Mouse (Mus musculus): ENCODE data around the gene Plekhg1. TPM values are rescaled to one million over a fixed set of nuclear protein-coding genes. Genes with fewer than 3 reads are reported as not detected.

Gene Plekhg1
- polyA plus RNA-seq, 1 experiment: 1.1 TPM

DNA sequence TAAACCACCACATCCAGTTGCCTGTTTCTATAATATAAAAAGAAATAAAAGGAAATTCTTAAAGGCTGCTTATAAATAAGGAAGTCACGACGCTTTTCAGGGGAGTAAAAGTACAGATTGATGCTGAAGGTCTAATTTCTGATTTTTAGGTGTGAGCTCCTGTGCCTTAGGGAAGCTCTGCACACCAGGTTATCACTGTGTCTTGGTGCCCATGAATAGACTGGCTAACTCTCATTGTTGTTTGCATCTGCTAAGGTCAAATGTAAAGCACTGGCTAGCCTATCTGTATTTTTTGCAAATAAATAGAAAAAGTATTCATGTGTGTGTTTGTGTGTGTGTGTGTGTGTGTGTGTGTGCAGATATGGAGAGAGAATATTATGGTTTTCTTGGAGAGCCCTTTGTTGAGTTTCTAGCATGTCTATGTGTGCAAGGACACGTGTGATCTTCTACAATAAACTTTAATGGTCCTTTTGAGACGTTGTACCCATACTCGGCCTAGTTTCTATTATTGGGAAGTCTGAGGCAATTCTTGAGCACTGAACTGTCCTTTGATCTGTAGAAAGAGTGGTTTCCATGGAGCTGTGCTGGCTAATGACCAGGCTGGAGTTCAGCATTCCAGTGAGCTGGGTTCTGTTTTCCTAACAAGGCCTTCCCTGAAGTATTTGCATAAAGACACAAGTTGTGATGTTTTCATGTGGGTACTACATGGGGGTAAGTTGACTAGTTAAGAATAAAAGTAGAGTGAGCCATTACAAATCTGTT is 79.0 kb downstream of the Plekhg1 start:
- no peak for DNase-seq (ENCODE audit: low read depth, low spot score)
- WGBS: 44% methylated on average over 5 of the region's 5 CpGs

DNA sequence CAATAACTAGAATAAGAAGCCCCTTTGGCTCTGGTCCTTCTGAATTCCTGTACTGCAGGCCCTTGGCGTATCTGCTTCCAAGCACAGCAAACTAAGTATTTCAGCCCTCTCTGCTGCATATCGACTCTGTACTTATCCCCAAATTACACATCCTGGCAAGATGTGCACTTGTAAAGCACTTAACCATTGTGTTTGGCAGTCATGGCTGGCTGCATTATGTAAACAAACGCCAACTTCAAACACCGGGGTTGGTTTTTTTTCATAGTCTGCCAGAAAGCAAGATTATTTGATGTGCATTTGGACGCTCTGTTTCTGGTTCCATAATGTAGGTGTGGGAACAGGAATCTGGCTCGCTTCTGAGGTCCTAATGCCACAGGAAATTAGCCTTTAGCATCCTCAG is 83.7 kb downstream of the Plekhg1 start:
- 29% methylated on average over 6 of the region's 6 CpGs for WGBS
- no peak for DNase-seq (ENCODE audit: low read depth, low spot score)

DNA sequence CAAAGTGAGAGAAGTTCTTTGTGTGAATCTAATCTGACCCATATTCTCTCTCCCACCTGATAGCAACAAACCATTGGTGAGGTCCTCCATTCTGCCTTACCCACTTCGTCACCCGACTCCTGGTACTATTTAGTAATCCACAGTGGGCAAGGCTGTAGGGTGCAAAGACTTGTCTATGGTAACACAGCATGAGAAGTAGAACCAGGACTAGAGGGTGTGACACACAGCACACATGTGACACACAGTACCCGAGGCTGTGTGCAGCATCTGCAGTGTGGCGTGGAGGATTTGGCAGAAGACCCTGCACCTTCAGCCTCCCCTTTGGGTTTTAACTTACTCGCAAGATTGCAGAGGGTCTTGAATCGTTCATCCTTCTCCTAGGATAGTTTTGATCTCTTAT is 85.9 kb downstream of the Plekhg1 start:
- DNase-seq (ENCODE audit: low read depth, low spot score): no peak
- 87% methylated on average over 6 of the region's 6 CpGs for WGBS

DNA sequence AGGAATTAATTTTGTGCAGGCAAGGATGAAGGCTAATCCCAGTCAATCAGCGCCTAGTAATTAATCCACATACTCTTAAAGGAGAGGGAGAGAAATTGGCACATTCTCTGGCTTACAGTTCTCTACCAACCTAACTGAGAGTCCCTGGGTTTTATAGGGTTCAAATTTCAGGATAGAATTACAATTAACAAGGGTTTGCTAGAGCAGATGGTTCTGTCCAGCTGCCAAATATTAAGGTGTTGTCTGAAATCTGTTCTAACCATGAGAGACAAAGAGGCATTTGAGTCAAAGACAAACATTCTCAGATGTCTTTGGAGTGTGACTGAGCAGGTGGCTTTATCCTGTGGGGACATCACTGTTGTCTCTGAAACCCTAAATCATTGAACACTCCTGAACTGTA is 87.2 kb downstream of the Plekhg1 start:
- WGBS: 56% methylated on average over 1 of the region's 1 CpGs
- no peak for DNase-seq (ENCODE audit: low read depth, low spot score)

DNA sequence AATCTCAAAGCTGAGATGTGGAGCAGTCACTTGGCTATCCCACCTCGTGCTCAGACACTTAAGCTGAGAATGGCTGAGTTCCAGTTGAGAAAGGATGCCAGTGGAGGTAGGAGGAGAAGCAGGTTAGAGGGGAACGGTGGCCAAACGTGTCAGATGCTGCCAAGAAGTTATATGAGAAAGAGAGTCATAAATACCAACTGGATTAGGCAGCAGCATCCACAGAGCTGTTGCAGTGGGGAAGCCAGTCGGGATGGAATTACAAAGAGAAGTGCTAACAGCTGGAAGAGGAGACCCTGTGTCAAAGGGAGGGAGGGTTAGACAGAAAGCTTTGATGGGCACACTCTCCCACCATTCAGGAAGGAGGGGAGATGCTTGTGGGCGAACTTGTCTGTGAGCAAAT is 89.3 kb downstream of the Plekhg1 start:
- no peak for DNase-seq (ENCODE audit: low read depth, low spot score)
- 16% methylated on average over 5 of the region's 5 CpGs for whole genome bisulfite sequencing

DNA sequence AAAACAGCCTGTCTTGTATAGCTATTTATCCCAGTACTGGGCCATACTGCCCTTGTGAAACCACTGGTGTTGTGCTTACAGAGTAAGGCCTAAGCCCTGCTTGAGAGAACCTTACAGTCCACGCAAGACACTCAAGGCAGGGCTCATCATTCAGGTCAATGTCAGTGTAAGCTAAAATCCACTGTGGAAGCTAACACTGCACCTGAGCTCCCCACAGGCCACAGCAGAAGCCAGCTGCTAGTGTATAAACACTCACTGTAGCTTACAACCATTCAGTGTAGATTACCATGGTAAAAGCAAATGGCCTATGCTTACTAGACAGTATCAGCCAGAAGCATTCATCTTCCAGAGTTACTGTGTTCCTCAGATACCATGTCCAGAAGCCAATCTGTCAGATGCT is 90.5 kb downstream of the Plekhg1 start:
- 94% methylated on average over 1 of the region's 1 CpGs for WGBS
- DNase-seq (ENCODE audit: low read depth, low spot score): no peak

DNA sequence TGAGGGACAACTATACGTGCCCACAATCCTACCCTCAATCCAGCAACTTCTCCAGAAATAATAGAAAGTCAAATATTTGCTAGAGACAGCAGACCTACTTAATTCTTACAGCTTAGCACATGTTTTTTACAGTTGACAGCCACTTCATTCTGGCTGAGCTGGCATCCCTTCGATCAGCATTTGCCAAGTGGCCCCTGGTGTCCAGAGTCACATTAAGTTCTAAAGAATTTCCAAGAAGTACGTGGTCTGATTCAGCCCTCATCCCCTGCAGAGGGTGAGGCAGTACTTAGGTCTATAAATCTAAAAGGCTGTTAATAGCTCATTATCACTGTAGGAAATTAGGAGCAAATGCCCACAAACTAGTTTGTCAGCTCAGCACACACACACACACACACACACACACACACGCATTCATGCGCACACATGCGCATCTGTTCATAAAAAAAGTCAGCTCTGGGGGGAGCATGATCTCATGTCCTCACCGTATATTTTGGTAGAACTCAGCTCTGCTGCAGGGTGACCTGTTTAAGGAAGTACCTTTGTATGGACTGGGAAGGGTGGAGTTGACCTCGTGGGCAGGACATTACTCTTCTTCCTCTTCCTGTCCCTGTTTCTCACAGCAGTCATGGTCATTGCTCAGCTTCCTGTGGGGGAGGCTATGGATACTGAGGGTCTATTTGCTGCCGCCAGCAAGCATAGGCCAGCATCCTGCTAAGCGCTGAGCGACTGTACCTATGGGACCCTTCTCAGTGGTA is 91.6 kb downstream of the Plekhg1 start:
- 72% methylated on average over 11 of the region's 11 CpGs for WGBS
- no peak for DNase-seq (ENCODE audit: low read depth, low spot score)

DNA sequence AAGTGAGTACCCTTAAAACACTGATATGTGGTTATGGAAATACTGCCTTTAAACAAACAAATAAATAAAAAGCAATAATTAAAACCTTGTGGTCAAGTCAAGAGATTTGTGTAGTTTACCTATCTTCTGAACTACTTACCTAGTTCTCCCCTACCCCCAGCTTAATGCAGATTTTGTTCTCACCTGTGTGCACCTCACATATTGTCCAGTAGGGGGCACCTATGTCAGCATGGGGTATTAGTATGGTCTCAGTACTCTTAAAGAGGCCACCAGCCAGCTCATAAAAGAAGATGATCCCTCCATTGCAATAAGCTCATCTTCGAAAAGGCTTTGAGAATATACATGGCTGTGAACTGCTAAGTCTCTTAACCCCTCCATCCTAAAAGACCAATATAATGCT is 93.9 kb downstream of the Plekhg1 start:
- WGBS: 21% methylated on average over 1 of the region's 1 CpGs
- no peak for DNase-seq (ENCODE audit: low read depth, low spot score)

DNA sequence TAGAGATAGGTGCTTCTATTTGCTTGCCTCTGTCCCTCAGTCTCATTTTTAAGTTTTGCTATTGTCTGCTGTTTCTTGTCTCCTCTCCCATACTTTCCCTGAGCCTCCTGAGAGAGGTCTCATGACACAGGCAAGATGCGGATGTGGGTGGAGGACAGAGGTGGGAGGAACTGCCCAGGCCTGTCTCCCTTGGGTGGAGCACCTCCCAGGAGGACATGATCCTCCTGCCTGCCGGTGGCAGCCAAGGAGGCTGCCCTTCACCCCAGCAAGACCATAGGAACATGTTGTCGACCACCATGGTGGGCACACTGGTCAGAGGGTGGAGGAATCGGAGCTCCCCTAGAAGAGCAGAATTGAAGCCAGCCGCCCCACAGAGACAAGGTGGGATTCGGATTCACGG is 94.5 kb downstream of the Plekhg1 start:
- no peak for DNase-seq (ENCODE audit: low read depth, low spot score)
- 83% methylated on average over 7 of the region's 7 CpGs for WGBS

DNA sequence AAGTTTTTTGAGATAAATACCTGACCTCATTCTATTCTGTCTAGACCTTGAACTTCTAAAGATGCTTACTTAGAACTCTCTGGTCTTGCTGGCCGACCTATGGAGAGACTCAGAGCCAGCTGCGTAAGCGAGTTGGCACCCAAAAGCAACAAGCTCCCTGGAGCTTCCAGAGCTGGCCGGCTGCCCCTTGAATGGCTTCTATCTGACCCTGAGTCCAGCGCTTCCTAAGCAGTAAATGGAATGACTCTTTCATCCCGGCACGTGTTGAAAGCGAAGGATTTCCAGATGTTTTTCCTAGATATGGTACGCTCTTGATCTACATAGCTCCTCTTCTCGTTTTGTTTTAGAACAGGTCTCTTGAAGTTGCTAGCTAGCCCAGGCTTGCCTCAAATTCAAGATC is 95.5 kb downstream of the Plekhg1 start:
- no peak for DNase-seq (ENCODE audit: low read depth, low spot score)
- WGBS: 73% methylated on average over 10 of the region's 10 CpGs

DNA sequence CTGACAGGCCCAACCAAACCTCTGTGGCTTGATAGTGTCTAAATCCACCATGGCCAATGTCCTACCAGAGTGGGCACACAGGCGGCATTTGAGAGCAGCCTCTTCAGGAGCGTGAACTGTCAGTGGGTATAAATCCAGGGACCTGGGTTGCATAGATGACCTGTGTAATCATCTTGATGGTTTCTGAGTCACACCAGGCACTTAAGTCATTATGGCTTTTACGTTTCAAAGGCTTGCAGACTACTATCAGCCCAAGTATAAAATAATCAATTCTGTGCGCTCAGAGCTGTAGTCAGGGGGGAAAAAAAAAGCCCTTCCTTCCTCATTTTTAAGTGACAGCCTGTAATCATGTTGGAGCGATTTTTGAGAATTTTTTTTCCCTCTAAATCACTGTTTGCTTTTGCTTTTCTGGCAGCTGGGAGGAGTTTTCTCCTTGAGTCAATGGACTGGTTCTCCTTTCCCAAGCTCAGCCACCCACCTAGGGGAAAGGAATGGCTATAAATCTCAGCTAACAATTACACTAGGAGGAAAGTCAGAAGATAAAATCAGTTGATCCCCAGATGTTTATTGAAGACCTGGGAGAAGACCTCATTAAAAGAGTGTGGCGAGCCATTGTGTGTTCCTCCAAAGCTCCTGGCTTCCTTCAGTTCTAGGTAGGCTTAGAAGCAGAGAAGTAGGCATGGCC is 99.7 kb downstream of the Plekhg1 start:
- WGBS: 25% methylated on average over 6 of the region's 6 CpGs
- no peak for DNase-seq (ENCODE audit: low read depth, low spot score)

DNA sequence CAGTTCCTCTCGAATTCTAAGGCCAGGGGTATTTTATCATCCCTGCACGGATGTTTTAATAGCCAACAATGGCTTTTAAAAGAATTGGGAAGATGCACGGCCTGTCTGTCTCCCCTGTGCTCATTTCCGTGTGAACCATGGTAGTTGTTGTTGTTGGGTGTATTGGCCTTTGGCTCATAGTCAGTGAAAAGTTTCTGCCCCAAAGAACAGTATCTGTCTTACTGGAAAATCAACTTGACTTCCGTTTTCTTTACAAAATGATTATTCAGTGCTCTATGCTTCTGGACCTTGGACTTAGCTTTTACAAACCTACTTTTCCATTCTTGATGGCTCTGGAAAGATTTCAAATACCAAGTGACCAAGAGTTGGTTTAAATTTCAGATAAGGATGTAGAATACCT is 104.3 kb downstream of the Plekhg1 start:
- 29% methylated on average over 5 of the region's 5 CpGs for WGBS
- no peak for DNase-seq (ENCODE audit: low read depth, low spot score)

DNA sequence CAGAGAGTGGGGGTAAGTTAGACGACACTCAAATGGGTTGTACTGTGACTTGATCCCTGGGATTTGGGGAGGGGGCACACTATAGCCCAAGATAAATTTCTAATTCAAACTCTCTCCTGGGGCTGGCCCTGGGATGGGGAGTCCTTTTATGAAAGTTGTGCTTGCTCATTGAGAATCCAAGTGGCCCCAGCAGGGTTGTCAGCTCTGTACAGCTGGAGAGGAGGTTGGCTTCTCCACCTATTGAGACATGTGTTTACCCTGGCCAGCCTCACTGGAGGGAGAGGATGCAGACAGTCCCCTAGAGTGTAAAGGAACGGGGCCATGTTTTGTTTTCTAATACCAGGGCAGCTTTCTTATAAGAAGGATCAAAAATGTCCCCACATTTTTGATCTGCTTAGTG is 106.9 kb downstream of the Plekhg1 start:
- no peak for DNase-seq (ENCODE audit: low read depth, low spot score)
- WGBS: 68% methylated on average over 2 of the region's 2 CpGs

DNA sequence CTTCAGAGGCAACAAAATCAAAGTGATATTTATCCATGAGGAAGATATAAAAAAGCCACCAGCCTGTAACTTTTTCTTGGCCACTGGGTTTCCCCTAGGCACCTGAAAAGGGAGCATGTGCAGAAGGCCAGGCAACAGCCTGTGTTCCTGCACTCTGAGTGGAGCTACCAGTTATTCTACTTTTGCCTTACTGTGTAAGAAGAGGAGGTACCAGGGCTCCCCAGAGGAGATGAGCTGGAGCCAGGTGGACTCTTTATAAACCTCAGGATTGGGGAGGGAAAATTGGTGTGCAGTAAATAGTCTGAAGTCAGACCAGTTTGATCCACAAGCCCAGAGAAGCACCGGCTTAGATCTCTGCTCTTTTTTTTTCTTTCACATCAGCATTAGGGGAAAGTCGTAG is 111.3 kb downstream of the Plekhg1 start:
- 45% methylated on average over 2 of the region's 2 CpGs for WGBS
- DNase-seq (ENCODE audit: low read depth, low spot score): no peak

DNA sequence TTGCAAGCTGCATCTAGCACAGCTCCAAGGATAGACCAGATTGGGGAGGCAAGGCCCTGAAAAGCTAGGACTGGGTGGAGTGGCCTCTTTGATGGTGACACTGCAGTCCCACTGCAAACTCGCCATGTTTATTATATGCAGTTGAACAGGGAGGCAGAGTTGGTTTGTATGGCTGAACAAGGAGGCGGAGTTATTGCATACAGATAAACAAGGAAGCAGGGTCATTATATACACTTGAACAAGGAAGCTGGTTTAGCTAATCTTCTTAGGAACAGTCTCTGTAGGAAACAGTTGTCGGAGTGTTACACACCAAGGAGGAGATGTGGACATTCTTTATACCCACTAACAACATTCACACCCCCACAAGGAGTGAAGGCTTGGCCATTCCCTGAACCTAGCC is 112.6 kb downstream of the Plekhg1 start:
- WGBS: 41% methylated on average over 3 of the region's 3 CpGs
- no peak for DNase-seq (ENCODE audit: low read depth, low spot score)

DNA sequence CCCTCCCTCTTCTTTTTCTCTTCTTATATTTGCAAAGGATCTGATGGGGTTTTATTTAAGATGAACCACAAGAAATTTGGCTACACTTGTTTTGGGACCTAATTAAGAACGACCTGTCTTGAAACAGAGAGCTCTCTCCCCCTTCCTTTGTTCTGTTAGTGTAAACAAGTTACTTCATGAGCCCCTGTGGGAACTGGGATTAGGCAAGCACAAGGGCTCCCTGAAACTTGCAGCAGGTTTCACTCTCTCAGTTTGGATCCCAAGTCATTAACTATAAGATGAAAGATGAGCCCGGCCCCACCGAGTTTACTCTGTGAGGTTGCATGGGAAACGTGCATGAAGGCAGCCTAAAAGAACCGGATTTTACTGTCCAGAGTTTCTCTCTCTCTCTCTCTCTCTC is 117.7 kb downstream of the Plekhg1 start:
- 38% methylated on average over 5 of the region's 5 CpGs for WGBS
- no peak for DNase-seq (ENCODE audit: low read depth, low spot score)

DNA sequence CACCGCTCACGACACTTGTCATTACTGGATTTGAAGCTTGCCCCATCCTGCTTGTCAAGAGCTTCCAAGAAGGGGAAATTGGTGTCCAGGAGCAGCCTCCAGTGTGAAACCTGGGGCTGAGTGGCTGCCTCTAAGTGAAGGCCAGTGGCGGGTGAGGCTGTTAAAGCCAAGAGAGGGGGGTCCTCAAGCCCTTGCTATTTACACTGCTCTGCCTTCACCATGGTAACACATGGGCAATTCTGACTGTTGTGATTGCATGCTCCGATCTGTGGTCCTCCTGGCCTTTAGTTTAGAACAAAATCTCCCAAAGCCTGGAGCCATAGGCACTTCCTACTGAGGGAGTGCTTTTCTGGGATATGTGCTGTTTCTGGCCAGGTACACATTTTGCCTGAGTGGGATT is 118.3 kb downstream of the Plekhg1 start:
- DNase-seq (ENCODE audit: low read depth, low spot score): no peak
- WGBS: 89% methylated on average over 4 of the region's 4 CpGs

DNA sequence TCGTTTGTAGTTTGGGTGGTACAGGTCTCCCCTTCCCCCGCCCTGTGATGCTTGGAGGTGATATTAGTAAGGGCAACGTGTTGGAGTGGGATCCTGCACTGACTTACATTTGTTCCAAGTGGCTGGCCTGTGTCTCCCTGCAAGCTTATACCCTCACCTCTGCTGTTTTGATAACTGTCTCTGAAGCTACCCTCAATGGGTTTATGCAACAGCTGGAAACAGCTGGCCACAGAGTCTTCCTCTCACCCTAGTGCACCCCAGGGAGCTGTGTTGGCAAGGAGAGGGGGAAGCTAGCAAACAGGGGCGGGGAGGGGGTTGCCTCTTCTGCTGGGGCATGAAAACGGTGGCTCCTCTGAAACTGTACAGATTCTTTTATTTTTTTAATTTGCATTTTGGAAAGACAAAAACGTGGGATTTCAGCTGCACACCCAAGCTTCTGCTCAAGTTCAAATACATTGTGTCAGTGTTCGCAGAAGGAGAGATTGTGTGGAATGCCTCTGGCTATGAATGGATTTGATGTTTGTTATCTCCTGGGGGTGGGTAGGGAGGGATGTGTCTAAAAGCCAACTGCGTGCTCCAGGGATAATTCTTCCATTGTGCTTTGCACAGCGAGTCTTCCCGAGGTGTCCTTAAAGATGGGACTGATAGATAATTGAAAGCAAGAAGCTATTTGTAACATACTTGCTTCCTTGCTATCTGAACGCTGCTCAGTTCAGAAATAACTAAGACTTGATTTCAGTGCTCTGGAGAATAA is 119.0 kb downstream of the Plekhg1 start:
- WGBS: 67% methylated on average over 11 of the region's 11 CpGs
- no peak for DNase-seq (ENCODE audit: low read depth, low spot score)

DNA sequence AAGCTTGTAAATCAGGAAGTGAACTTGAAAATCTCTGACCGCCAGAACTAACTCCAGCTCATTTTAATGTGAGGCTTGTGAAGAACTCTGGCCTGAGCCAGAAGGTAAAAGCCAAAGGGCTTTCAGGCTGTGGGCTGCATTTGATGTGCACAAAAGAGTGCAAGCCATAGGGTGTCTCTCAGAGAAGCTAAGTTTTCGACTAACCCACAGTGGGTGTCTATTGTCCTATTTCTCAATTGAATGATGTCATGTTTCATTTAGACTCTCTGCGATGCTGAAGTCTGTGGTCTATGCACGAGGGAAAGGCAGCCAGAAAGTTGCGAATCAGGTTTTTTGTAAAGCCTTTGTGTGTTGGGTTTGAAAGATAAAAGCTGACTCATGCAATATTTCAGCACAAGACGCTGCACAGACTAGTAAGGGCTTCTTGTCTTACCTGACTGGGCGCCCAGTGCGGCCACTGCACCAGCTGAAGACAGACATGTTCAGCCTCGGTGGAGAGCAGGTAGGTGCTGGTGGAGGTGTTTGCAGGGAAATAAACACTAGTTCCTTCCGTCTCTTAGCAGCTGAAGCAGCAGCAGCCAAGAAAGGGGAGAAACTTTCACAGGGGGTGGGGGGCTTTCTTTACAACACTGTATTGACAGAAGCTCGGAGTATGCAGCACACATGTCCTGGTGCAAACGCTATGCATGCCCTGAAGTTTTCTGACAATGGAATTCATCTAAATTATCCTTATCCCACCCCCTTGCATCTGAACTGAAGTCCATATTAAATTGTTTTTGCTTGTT is 123.4 kb downstream of the Plekhg1 start:
- 28% methylated on average over 12 of the region's 12 CpGs for WGBS
- no peak for DNase-seq (ENCODE audit: low read depth, low spot score)

DNA sequence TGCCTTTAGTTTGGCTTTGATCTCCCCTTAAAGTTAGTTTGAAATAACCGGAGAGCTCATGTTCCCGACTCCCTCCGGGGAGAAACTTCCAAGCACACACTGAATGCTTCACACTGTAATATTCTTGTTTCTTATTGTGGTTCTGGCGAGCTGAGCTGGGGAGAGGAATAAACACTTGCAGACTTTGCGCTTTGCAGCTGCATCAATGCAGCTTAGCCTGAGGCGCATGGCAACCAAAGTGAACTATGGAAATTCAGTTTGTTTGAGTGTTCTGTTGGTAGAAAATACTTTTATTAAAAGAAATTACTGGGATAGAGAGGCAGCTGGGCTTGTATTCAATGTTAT is 124.0 kb downstream of the Plekhg1 start:
- 49% methylated on average over 6 of the region's 6 CpGs for WGBS

More for the DNA sequence above, 124.0 kb downstream of the Plekhg1 start:
- DNase-seq (ENCODE audit: low read depth, low spot score): no peak

Measured in large intestine, adult 2 months (tissue).